Mouse (Mus musculus): ENCODE data around the gene Guca1a. TPM values are rescaled to one million over a fixed set of nuclear protein-coding genes. Genes with fewer than 3 reads are reported as not detected.

The Guca1a gene
- polyA plus RNA-seq, 1 experiment from 2014 or later, result 1.7 TPM

DNA sequence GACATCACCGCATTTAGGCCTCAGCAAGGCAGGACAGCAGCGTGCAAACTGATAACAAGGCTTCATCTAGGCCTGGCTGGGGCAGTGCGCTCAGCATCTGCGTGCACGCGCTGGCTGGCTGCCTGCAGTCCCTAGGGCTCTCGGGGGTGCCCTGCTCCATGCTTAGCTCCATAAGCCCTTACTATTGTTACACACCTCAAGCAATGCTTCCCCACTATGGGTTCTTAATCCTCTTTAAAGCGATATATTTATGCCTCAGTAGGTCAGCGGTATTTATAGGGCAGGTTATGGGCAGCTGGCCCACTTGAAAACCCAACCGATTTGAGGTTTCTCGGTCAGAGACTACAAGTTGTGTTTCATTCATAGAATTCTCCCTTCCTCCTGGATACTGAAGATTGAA lies 18.5 kb downstream of the Guca1a start:
- peaks cover 3% of the 10 kb centered on the region; the same call in 1 of the 2 replicates for H3K9me3 ChIP-seq (replicated peaks)
- ATAC-seq (replicated peaks; ENCODE audit: insufficient number of reproducible peaks, insufficient read depth, low FRiP score, low read depth), result no peak
- no peaks in the 10 kb centered on the region for H3K4me1 ChIP-seq (replicated peaks)
- no peaks in the 10 kb centered on the region for H3K27me3 ChIP-seq
- no peak overlapping the region for H3K4me3 ChIP-seq
- H3K36me3 ChIP-seq, result peaks cover 38% of the 10 kb centered on the region
- no peak overlapping the region for H3K4me2 ChIP-seq
- no peak overlapping the region for H3K9ac ChIP-seq
- 78% methylated on average over 11 of the region's 11 CpGs for WGBS
- no peak overlapping the region for H3K27ac ChIP-seq

- no peaks in the 10 kb centered on the region for H3K27me3 ChIP-seq
- no peak overlapping the region for H3K4me3 ChIP-seq
- no peak overlapping the region for H3K27ac ChIP-seq
- no peak for ATAC-seq (replicated peaks; ENCODE audit: insufficient number of reproducible peaks, insufficient read depth, low FRiP score, low read depth)
- whole genome bisulfite sequencing, result 81% methylated on average over 15 of the region's 15 CpGs
- no peaks in the 10 kb centered on the region for H3K9me3 ChIP-seq (replicated peaks)
- H3K9ac ChIP-seq, result no peak overlapping the region
- peaks cover 75% of the 10 kb centered on the region for H3K36me3 ChIP-seq
- H3K4me2 ChIP-seq, result no peak overlapping the region
- no peaks in the 10 kb centered on the region for H3K4me1 ChIP-seq (replicated peaks)
Measured at GRCm38 (mm10) chr17:47378133-47378532, 22.3 kb downstream of the Guca1a start.

DNA sequence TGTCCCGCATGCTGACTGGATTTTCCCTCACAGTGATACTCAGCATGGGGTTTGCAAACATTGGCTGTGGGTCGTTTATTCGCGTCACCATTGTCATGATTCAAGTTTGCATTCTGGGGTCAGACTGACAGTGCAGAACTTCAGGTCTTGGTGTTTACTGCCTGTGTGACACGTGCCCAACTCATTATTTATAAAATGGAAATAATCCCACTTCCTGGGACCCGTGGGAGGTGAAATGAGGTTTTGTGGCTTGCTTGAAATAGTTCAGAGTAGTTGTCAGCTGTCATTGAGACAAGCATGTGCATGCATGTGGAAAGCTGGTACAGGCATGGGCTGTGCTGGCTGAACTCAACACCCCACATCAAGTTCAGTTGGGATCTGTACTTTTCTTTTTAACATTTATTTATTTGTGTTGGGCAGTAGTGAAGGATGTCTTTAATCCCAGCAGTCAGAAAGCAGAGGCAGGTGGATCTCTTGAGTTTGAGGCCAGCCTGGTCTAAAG lies 23.6 kb downstream of the Guca1a start:
- ATAC-seq (replicated peaks; ENCODE audit: insufficient number of reproducible peaks, insufficient read depth, low FRiP score, low read depth), result no peak
- no peaks in the 10 kb centered on the region for H3K27me3 ChIP-seq
- H3K4me2 ChIP-seq, result no peak overlapping the region
- no peak overlapping the region for H3K27ac ChIP-seq
- 82% methylated on average over 6 of the region's 6 CpGs for WGBS
- no peaks in the 10 kb centered on the region for H3K4me1 ChIP-seq (replicated peaks)
- H3K9me3 ChIP-seq (replicated peaks), result no peaks in the 10 kb centered on the region
- H3K4me3 ChIP-seq, result no peak overlapping the region
- peaks cover 85% of the 10 kb centered on the region for H3K36me3 ChIP-seq
- no peak overlapping the region for H3K9ac ChIP-seq

DNA sequence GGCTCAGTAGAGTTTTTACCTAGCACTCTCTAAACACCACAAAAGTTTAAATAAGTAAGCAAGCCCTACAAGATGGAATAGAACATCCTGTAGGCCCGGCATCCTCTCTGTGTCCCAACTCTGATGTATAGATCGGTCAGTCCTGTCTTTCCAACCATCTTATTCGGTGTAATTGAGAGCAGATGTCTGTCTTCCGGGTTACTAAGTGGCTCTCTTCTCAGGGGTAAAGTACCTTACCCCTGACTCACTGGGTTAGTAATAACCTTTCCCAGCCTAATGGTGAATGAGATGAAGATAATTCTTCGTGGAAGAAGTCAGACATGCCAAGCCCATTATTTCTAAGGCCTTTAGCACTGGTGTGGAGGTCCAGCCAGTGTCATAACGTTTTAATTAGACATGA lies 26.4 kb downstream of the Guca1a start:
- no peak overlapping the region for H3K9ac ChIP-seq
- no peak overlapping the region for H3K27ac ChIP-seq
- ATAC-seq (replicated peaks; ENCODE audit: insufficient number of reproducible peaks, insufficient read depth, low FRiP score, low read depth), result no peak
- H3K36me3 ChIP-seq, result peaks cover 63% of the 10 kb centered on the region
- H3K9me3 ChIP-seq (replicated peaks), result no peaks in the 10 kb centered on the region
- no peak overlapping the region for H3K4me3 ChIP-seq
- no peak overlapping the region for H3K4me2 ChIP-seq
- peaks cover 14% of the 10 kb centered on the region for H3K4me1 ChIP-seq (replicated peaks)
- H3K27me3 ChIP-seq, result no peaks in the 10 kb centered on the region
- 84% methylated on average over 6 of the region's 6 CpGs for WGBS

DNA sequence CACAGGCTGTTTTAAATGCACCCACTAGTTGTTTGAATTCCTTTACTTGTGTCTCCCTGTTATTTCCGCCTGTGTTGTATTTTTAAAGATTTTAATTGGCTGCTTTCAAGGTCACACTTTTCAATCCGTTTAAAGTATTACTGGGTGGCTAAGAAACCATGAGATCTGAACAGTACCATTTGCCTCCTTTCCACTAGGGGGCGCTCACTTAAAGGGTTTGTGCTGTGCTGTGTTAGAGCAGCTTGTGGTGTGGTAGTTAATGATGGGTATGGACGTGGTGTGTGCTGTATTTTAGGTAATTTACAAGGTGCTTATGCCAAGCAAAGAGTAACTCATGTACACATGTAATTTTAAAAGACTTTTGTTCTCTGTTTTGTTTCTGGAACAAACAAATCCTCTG lies 28.9 kb downstream of the Guca1a start:
- WGBS, result 7% methylated on average over 4 of the region's 4 CpGs
- no peaks in the 10 kb centered on the region for H3K9me3 ChIP-seq (replicated peaks)
- H3K36me3 ChIP-seq, result peaks cover 44% of the 10 kb centered on the region
- 0 out of 2 replicates have a peak, but pooled peaks have one; percentile 31 for ATAC-seq (replicated peaks; ENCODE audit: insufficient number of reproducible peaks, insufficient read depth, low FRiP score, low read depth)
- peaks cover 5% of the 10 kb centered on the region; the same call in 1 of the 2 replicates for H3K27me3 ChIP-seq
- H3K9ac ChIP-seq, result no peak overlapping the region
- peaks cover 14% of the 10 kb centered on the region for H3K4me1 ChIP-seq (replicated peaks)
- no peak overlapping the region for H3K4me3 ChIP-seq
- H3K27ac ChIP-seq, result no peak overlapping the region
- no peak overlapping the region for H3K4me2 ChIP-seq

GRCm38 (mm10) chr17:47369087-47369443 lies 31.3 kb downstream of the Guca1a start:
- peak overlapping the region; percentile 88 for H3K4me3 ChIP-seq
- peak overlapping the region; percentile 37; the same call in 1 of the 2 replicates for H3K27ac ChIP-seq
- ATAC-seq (replicated peaks; ENCODE audit: insufficient number of reproducible peaks, insufficient read depth, low FRiP score, low read depth), result 0 out of 2 replicates have a peak, but pooled peaks have one; percentile 19
- H3K9ac ChIP-seq, result peak overlapping the region; percentile 69
- peak overlapping the region; percentile 86 for H3K4me2 ChIP-seq
- peaks cover 14% of the 10 kb centered on the region for H3K4me1 ChIP-seq (replicated peaks)
- H3K9me3 ChIP-seq (replicated peaks), result no peaks in the 10 kb centered on the region
- peaks cover 8% of the 10 kb centered on the region; the same call in 1 of the 2 replicates for H3K27me3 ChIP-seq
- H3K36me3 ChIP-seq, result peaks cover 20% of the 10 kb centered on the region; the same call in 1 of the 2 replicates
- WGBS, result 1% methylated on average over 20 of the region's 20 CpGs

- H3K27ac ChIP-seq, result peak within 1 kb of the TSS; percentile 37; the same call in 1 of the 2 replicates
- H3K36me3 ChIP-seq, result peaks cover 15% of the 10 kb centered on the region; the same call in 1 of the 2 replicates
- H3K4me3 ChIP-seq, result peak within 1 kb of the TSS; percentile 88
Measured at GRCm38 (mm10) chr17:47368401-47369086, 31.8 kb downstream of the Guca1a start, which contains the start of gene Mrps10. TSS of gene Mrps10 (plus strand) at chr17:47368887.

DNA sequence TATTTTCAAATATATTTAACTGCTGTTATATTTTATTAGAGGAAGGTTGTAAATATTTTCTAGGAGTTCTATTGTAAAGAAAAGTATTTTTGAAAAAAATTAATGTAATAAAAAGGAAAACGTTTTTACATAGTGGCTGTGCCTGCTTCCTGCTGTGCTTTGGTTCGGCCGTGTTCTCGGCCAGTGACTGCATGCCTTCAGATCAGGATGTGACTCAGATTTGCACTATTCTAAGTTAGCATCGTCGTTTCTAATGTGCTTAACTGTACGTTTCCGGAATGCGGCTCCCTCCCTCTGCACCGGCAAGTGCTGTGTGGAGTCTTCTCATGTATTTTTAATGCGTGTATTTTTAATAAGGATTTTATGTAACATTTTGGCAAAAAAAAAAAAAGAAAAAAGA lies 39.0 kb downstream of the Guca1a start:
- 71% methylated on average over 11 of the region's 11 CpGs for WGBS
- Histone ChIP-seq H3K9ac (no peak overlapping the region), H3K9me3 (replicated peaks) (no peaks in the 10 kb centered on the region), H3K36me3 (peaks cover 7% of the 10 kb centered on the region), H3K27me3 (0 out of 2 replicates have a peak, but pooled peaks cover 3% of the 10 kb centered on the region), H3K27ac (no peak overlapping the region), H3K4me1 (replicated peaks) (no peaks in the 10 kb centered on the region), H3K4me3 (no peak overlapping the region), H3K4me2 (no peak overlapping the region)
- no peak for ATAC-seq (replicated peaks; ENCODE audit: insufficient number of reproducible peaks, insufficient read depth, low FRiP score, low read depth)

More at GRCm38 (mm10) chr17:47368401-47369086, 31.8 kb downstream of the Guca1a start, which contains the start of gene Mrps10:
- Histone ChIP-seq H3K9me3 (replicated peaks) (no peaks in the 10 kb centered on the region), H3K27me3 (peaks cover 8% of the 10 kb centered on the region; the same call in 1 of the 2 replicates), H3K9ac (peak within 1 kb of the TSS; percentile 69), H3K4me1 (replicated peaks) (peaks cover 14% of the 10 kb centered on the region), H3K4me2 (peak within 1 kb of the TSS; percentile 86)
- ATAC-seq (replicated peaks; ENCODE audit: insufficient number of reproducible peaks, insufficient read depth, low FRiP score, low read depth), result peak; percentile 83
- 4% methylated on average over 35 of the region's 35 CpGs for WGBS

DNA sequence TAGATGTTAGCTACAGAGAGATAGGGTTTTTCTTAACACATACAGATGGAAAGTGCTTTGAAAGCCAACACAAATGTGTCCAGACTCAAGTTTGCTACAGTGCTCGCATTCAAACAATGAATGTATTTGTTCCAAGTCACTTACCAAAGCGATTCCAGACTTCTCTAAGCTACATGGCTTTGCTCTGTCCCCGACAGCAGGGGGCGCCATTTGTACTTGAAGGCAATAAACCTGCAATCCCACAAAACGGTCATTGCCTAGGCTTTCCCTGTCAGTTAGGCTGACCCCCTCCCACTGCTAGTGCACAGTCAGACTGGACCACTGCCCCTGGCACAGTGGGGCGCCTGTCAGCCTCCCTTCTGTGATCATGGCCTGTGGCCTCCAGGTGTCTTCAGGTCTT lies 40.4 kb downstream of the Guca1a start:
- Histone ChIP-seq H3K9ac (no peak overlapping the region), H3K4me2 (no peak overlapping the region), H3K36me3 (peaks cover 21% of the 10 kb centered on the region), H3K9me3 (replicated peaks) (no peaks in the 10 kb centered on the region), H3K4me1 (replicated peaks) (no peaks in the 10 kb centered on the region), H3K27ac (no peak overlapping the region), H3K4me3 (no peak overlapping the region), H3K27me3 (no peaks in the 10 kb centered on the region)
- ATAC-seq (replicated peaks; ENCODE audit: insufficient number of reproducible peaks, insufficient read depth, low FRiP score, low read depth), result no peak
- WGBS, result 46% methylated on average over 6 of the region's 6 CpGs

- Histone ChIP-seq H3K4me3 (no peak overlapping the region), H3K4me1 (replicated peaks) (no peaks in the 10 kb centered on the region), H3K4me2 (no peak overlapping the region), H3K9me3 (replicated peaks) (peaks cover 7% of the 10 kb centered on the region; the same call in 1 of the 2 replicates), H3K36me3 (peaks cover 80% of the 10 kb centered on the region), H3K27me3 (no peaks in the 10 kb centered on the region), H3K27ac (no peak overlapping the region), H3K9ac (no peak overlapping the region)
- ATAC-seq (replicated peaks; ENCODE audit: insufficient number of reproducible peaks, insufficient read depth, low FRiP score, low read depth), result no peak
- 90% methylated on average over 3 of the region's 3 CpGs for WGBS
Measured at GRCm38 (mm10) chr17:47349721-47350319, 50.6 kb downstream of the Guca1a start.

Data from heart, embryonic 15.5 days (tissue).